Comparison of ENCODE assay signal across 13 mouse cellular contexts in genomic region chr13:37081506-37082241, GRCm38 (mm10). TPM values are rescaled to one million over a fixed set of nuclear protein-coding genes. Genes with fewer than 3 reads are reported as not detected.
DNase-seq lines count a peak whose midpoint lies in the region; ATAC-seq lines count a peak whose summit lies in the region.
"Had no signal": no experiment of that assay in that cellular context is flagged by ENCODE, and none has a peak within 500 bp of the region (broad histone marks: within the 10 kb centered on the region; RNA-seq: fewer than 3 reads in every experiment).

No protein-coding gene starts in this region.

- no peaks in the 10 kb centered on the region for H3K27me3 ChIP-seq in hindbrain, embryonic 14.5 days (ENCODE audit: control insufficient read depth, insufficient read depth, low read length)

- H3K36me3 ChIP-seq in hindbrain, embryonic 14.5 days (replicated peaks; ENCODE audit: control insufficient read depth, insufficient read depth), result no peaks in the 10 kb centered on the region
- H3K36me3 ChIP-seq: G1E had no signal

- no peak overlapping the region for H3K27ac ChIP-seq in hindbrain, embryonic 14.5 days

- H3K4me2 ChIP-seq in hindbrain, embryonic 14.5 days (replicated peaks), result peak overlapping the region; percentile 18

- peak; percentile 47 to 69 for DNase-seq in cerebellum, postnatal 10 days
- no peak for DNase-seq in cerebellum, adult 11 months
- DNase-seq in layer of hippocampus, adult 11-12 months (ENCODE audit: low spot score), result peak; percentile 15
- no peak for DNase-seq in layer of hippocampus, adult 9-10 months (ENCODE audit: low spot score)
- DNase-seq in hindbrain, embryonic 14.5 days (ENCODE audit: low spot score), result no peak
- peak; percentile 14 for DNase-seq in mesoderm, embryonic 11.5 days (ENCODE audit: low read depth, low spot score)
- DNase-seq in thymus, postnatal 4 days, result no peak
- DNase-seq: cerebellum, adult 18-20 months; heart, adult 11 months; liver, postnatal 0 days had no signal

- H3K9ac ChIP-seq in hindbrain, embryonic 14.5 days, result no peak overlapping the region
- H3K9ac ChIP-seq: liver, postnatal 0 days had no signal

- WGBS in hindbrain, embryonic 14.5 days, result 46% methylated on average over 13 of the region's 13 CpGs

- peak; percentile 70; the same call in 1 of the 2 replicates for ATAC-seq in hindbrain, embryonic 14.5 days (ENCODE audit: low FRiP score)
- ATAC-seq in erythroid progenitor cell, adult 5-6 weeks (replicated peaks; ENCODE audit: low FRiP score, poor library complexity, severe bottlenecking), result no peak
- ATAC-seq: inflammation-experienced regulatory T-cells, adult 6 months; liver, postnatal 0 days had no signal

- H3K9me3 ChIP-seq in hindbrain, embryonic 14.5 days (ENCODE audit: control insufficient read depth, low read length), result no peaks in the 10 kb centered on the region
- H3K9me3 ChIP-seq: G1E had no signal

- H3K4me1 ChIP-seq in hindbrain, embryonic 14.5 days (replicated peaks; ENCODE audit: control insufficient read depth, insufficient read depth, low read length), result no peaks in the 10 kb centered on the region

- H3K4me3 ChIP-seq in hindbrain, embryonic 14.5 days (replicated peaks; ENCODE audit: low read length), result no peak overlapping the region

RNA-seq across cellular contexts. Expression of gene F13a1, which starts 31.6 kb away (rescaled TPM):
- 10.0 and 10.6 TPM in 2 replicates for polyA plus RNA-seq in hindbrain, embryonic 14.5 days (2014; fragmentation: Nextera tagmentation; extraction: Ambion mirVana)
- total RNA-seq in erythroid progenitor cell, adult 5-6 weeks (2015; ENCODE audit: low replicate concordance), result 19.8 and 28.9 TPM in 2 replicates
- 21.6 and 33.9 TPM in 2 replicates for total RNA-seq in erythroid progenitor cell, adult 5-6 weeks (2017; ENCODE audit: low replicate concordance)
- polyA plus RNA-seq: G1E had no signal

Comparison
In these comparisons a context has a peak if more than half of its experiments do, and no peak if none do; other contexts are left out.
1. DNase-seq: peak in cerebellum, postnatal 10 days (2 of 2), layer of hippocampus, adult 11-12 months (single experiment) and mesoderm, embryonic 11.5 days (single experiment); none in cerebellum, adult 11 months (single experiment), layer of hippocampus, adult 9-10 months (single experiment), hindbrain, embryonic 14.5 days (single experiment) and thymus, postnatal 4 days (single experiment).